Mouse (Mus musculus): ENCODE results near the gene Fam219b. TPM values are rescaled to one million over a fixed set of nuclear protein-coding genes. Genes with fewer than 3 reads are reported as not detected.
A peak's percentile ranks its signal among the peaks of the same experiment; 100 is the strongest.

Gene Fam219b
- polyA plus RNA-seq, 1 experiment, result 20.9 TPM

DNA sequence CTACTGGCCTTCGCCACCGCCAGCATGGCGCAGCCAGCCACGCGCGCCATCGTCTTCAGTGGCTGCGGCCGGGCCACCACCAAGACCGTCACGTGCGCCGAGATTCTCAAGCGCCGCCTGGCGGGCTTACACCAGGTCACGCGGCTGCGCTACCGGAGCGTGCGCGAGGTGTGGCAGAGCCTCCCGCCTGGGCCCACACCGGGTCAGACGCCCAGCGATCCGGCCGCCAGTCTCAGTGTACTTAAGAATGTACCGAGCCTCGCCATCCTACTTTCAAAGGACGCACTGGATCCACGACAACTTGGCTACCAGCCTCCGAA, 33.0 kb upstream of the Fam219b start:
- H3K79me2 ChIP-seq (ENCODE audit: control insufficient read depth, insufficient read depth), result no peaks in the 10 kb centered on the region
- no peak overlapping the region for H3ac ChIP-seq (ENCODE audit: control insufficient read depth, insufficient read length, low read depth)
- no peak overlapping the region for H3K4me3 ChIP-seq (ENCODE audit: insufficient read depth, poor library complexity, severe bottlenecking)
- H3K36me3 ChIP-seq (ENCODE audit: control insufficient read depth, insufficient read depth), result no peaks in the 10 kb centered on the region
- H3K79me3 ChIP-seq (ENCODE audit: low read depth), result no peaks in the 10 kb centered on the region
- peaks cover 4% of the 10 kb centered on the region for H3K27me3 ChIP-seq (ENCODE audit: control insufficient read depth, insufficient read depth, insufficient read length)
- no peak for TF ChIP-seq FOSL1 (IDR thresholded peaks at IDR 0.05; ENCODE audit: insufficient read depth, low read length, poor library complexity, severe bottlenecking)
- no peak for TF ChIP-seq CTCF (IDR thresholded peaks at IDR 0.05; ENCODE audit: control insufficient read depth, insufficient read depth, insufficient read length)
- no peak for TF ChIP-seq MYOG (IDR thresholded peaks at IDR 0.05; ENCODE audit: control insufficient read depth, extremely low read depth, insufficient read length)
- TF ChIP-seq CEBPB (IDR thresholded peaks at IDR 0.05; ENCODE audit: low read depth), result no peak
- no peak for TF ChIP-seq MAX (IDR thresholded peaks at IDR 0.05)
- no peak for TF ChIP-seq USF1 (IDR thresholded peaks at IDR 0.05; ENCODE audit: low read depth)
- no peak for TF ChIP-seq MYOD1 (IDR thresholded peaks at IDR 0.05; ENCODE audit: control insufficient read depth, insufficient read length, low read depth)

DNA sequence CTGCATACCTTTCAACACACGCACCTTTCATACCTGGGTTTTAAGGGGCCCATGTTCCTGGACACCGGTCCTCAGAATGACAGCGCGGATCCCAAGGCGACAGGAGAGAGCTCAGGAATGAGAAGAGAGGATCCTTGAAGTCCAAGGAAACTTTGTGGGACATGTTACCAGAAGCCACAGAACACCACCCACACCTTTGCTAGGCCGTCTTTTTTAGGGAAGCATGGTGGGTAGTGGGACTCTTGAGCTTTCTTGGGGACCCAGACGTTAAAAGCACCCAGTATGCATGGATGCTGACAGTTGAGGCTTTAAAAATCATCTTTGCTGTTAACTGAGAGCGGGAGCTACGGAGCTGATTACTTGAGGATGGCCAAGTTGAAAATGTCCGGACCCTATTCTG, 32.4 kb upstream of the Fam219b start:
- Histone ChIP-seq H3K79me2 (ENCODE audit: control insufficient read depth, insufficient read depth) (no peaks in the 10 kb centered on the region), H3K27me3 (ENCODE audit: control insufficient read depth, insufficient read depth, insufficient read length) (peaks cover 4% of the 10 kb centered on the region), H3K36me3 (ENCODE audit: control insufficient read depth, insufficient read depth) (no peaks in the 10 kb centered on the region), H3ac (ENCODE audit: control insufficient read depth, insufficient read length, low read depth) (no peak overlapping the region), H3K4me3 (ENCODE audit: insufficient read depth, poor library complexity, severe bottlenecking) (no peak overlapping the region), H3K79me3 (ENCODE audit: low read depth) (no peaks in the 10 kb centered on the region)
- TF ChIP-seq CEBPB (IDR thresholded peaks at IDR 0.05; ENCODE audit: low read depth), result no peak
- no peak for TF ChIP-seq FOSL1 (IDR thresholded peaks at IDR 0.05; ENCODE audit: insufficient read depth, low read length, poor library complexity, severe bottlenecking)
- no peak for TF ChIP-seq USF1 (IDR thresholded peaks at IDR 0.05; ENCODE audit: low read depth)
- TF ChIP-seq MYOD1 (IDR thresholded peaks at IDR 0.05; ENCODE audit: control insufficient read depth, insufficient read length, low read depth), result no peak
- TF ChIP-seq CTCF (IDR thresholded peaks at IDR 0.05; ENCODE audit: control insufficient read depth, insufficient read depth, insufficient read length), result no peak
- TF ChIP-seq MYOG (IDR thresholded peaks at IDR 0.05; ENCODE audit: control insufficient read depth, extremely low read depth, insufficient read length), result no peak
- TF ChIP-seq MAX (IDR thresholded peaks at IDR 0.05), result no peak

DNA sequence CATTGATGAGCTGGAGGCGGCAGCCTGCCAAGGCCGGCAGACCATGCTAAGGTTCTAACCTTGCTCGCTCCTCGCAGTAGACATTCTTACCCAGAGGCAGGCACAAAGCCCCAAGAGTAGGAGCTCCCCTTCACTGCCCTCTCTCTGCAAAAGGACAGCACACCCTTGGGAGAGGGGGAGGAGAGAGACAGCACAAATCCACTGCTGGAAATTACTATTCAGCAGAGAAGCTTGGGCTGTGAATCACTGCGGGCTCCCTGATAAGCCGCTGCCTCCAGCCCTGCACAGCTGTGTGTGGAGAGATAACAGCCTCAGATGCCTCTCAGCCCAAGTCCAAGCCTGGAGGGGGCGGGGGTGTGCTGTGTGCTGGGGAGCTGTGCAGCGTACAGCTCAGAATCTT, 31.6 kb upstream of the Fam219b start:
- Histone ChIP-seq H3K79me2 (ENCODE audit: control insufficient read depth, insufficient read depth) (no peaks in the 10 kb centered on the region), H3K36me3 (ENCODE audit: control insufficient read depth, insufficient read depth) (no peaks in the 10 kb centered on the region), H3K79me3 (ENCODE audit: low read depth) (no peaks in the 10 kb centered on the region), H3K27me3 (ENCODE audit: control insufficient read depth, insufficient read depth, insufficient read length) (peaks cover 4% of the 10 kb centered on the region), H3ac (ENCODE audit: control insufficient read depth, insufficient read length, low read depth) (no peak overlapping the region), H3K4me3 (ENCODE audit: insufficient read depth, poor library complexity, severe bottlenecking) (no peak overlapping the region)
- no peak for TF ChIP-seq FOSL1 (IDR thresholded peaks at IDR 0.05; ENCODE audit: insufficient read depth, low read length, poor library complexity, severe bottlenecking)
- TF ChIP-seq MAX (IDR thresholded peaks at IDR 0.05), result no peak
- TF ChIP-seq MYOD1 (IDR thresholded peaks at IDR 0.05; ENCODE audit: control insufficient read depth, insufficient read length, low read depth), result peak; percentile 83

DNA sequence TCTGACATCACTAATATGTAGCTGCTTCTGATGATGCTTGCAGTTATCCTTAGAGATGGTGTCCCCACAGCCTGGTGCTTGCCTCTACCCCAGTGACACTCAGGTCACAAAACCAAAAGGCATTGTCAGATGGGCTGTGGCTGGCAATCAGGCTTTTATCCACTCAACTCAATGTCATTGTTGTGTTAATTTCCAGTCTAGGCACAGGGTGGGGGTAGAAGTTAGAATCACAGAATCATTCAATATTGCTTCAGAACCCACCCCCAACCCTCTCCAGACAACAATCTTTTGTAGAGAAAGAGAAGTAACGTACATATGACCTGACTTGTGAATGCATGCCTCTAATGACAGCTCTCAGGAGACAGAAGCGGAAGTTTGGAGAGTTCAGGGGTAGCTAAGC, 26.8 kb upstream of the Fam219b start:
- TF ChIP-seq MAX (IDR thresholded peaks at IDR 0.05), result no peak
- TF ChIP-seq FOSL1 (IDR thresholded peaks at IDR 0.05; ENCODE audit: insufficient read depth, low read length, poor library complexity, severe bottlenecking), result no peak
- no peak for TF ChIP-seq USF1 (IDR thresholded peaks at IDR 0.05; ENCODE audit: low read depth)
- TF ChIP-seq MYOD1 (IDR thresholded peaks at IDR 0.05; ENCODE audit: control insufficient read depth, insufficient read length, low read depth), result no peak
- TF ChIP-seq CTCF (IDR thresholded peaks at IDR 0.05; ENCODE audit: control insufficient read depth, insufficient read depth, insufficient read length), result no peak
- TF ChIP-seq MYOG (IDR thresholded peaks at IDR 0.05; ENCODE audit: control insufficient read depth, extremely low read depth, insufficient read length), result no peak
- no peak for TF ChIP-seq CEBPB (IDR thresholded peaks at IDR 0.05; ENCODE audit: low read depth)
- H3K4me3 ChIP-seq (ENCODE audit: insufficient read depth, poor library complexity, severe bottlenecking), result no peak overlapping the region
- no peak overlapping the region for H3ac ChIP-seq (ENCODE audit: control insufficient read depth, insufficient read length, low read depth)
- peaks cover 4% of the 10 kb centered on the region for H3K27me3 ChIP-seq (ENCODE audit: control insufficient read depth, insufficient read depth, insufficient read length)
- H3K36me3 ChIP-seq (ENCODE audit: control insufficient read depth, insufficient read depth), result no peaks in the 10 kb centered on the region
- no peaks in the 10 kb centered on the region for H3K79me2 ChIP-seq (ENCODE audit: control insufficient read depth, insufficient read depth)
- no peaks in the 10 kb centered on the region for H3K79me3 ChIP-seq (ENCODE audit: low read depth)

DNA sequence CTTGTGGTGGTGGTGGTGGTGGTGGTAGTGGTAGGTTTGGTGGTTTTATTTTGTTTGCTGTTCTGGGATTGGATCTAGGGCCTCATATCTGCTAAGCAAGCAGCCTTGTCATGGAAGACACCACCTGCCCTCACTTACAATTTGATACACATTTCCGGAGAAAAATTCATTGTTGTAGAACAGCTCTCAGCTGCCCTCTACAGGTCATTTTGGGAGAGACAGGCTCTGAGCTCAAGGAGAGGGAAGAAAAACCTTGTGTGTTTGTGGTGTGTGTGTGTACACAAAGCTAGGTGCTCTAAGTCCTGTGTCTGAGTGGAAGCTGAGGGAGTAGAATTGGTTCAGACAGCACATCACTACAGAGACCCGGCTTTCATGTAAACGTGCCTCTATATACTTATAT, 20.2 kb upstream of the Fam219b start:
- H3K27me3 ChIP-seq (ENCODE audit: control insufficient read depth, insufficient read depth, insufficient read length), result peaks cover 4% of the 10 kb centered on the region
- H3K36me3 ChIP-seq (ENCODE audit: control insufficient read depth, insufficient read depth), result no peaks in the 10 kb centered on the region
- no peak for TF ChIP-seq CEBPB (IDR thresholded peaks at IDR 0.05; ENCODE audit: low read depth)
- TF ChIP-seq MYOG (IDR thresholded peaks at IDR 0.05; ENCODE audit: control insufficient read depth, extremely low read depth, insufficient read length), result no peak
- TF ChIP-seq USF1 (IDR thresholded peaks at IDR 0.05; ENCODE audit: low read depth), result no peak
- TF ChIP-seq MAX (IDR thresholded peaks at IDR 0.05), result no peak
- TF ChIP-seq MYOD1 (IDR thresholded peaks at IDR 0.05; ENCODE audit: control insufficient read depth, insufficient read length, low read depth), result no peak
- TF ChIP-seq FOSL1 (IDR thresholded peaks at IDR 0.05; ENCODE audit: insufficient read depth, low read length, poor library complexity, severe bottlenecking), result no peak
- no peak for TF ChIP-seq CTCF (IDR thresholded peaks at IDR 0.05; ENCODE audit: control insufficient read depth, insufficient read depth, insufficient read length)
- H3ac ChIP-seq (ENCODE audit: control insufficient read depth, insufficient read length, low read depth), result no peak overlapping the region
- H3K79me3 ChIP-seq (ENCODE audit: low read depth), result peaks cover 7% of the 10 kb centered on the region
- no peak overlapping the region for H3K4me3 ChIP-seq (ENCODE audit: insufficient read depth, poor library complexity, severe bottlenecking)
- peaks cover 10% of the 10 kb centered on the region for H3K79me2 ChIP-seq (ENCODE audit: control insufficient read depth, insufficient read depth)

DNA sequence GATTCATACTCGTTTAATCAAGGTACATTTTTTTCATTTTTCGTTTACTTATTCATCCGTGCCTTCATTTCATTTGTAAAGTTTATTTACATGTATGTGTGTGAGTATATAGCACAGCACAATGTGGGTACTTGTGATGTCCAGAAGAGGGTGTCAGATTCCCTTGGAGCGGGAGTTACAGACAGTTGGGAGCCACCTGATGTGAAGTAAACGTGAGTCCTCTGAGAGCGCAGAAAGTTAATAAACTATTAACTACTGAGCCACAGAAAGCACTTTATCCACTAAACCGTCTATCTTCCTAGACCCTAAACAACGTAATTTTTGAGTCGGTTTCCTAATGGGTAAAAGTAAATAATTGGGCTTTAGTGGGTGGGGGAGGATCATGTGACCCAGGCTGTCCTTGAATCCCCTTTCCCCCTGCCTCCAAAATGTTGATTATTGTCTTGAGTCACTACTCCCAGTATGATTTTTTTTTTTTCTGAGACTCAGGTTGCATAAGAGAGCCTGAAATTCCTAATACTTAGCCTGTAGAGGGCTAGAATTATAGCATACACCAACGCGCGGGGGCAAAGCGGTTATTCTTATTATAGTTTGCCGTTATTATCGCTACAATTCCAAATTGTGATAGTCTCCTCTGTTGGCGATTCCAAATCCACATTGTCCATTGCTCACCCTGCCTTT, 16.8 kb upstream of the Fam219b start:
- Histone ChIP-seq H3K27me3 (ENCODE audit: control insufficient read depth, insufficient read depth, insufficient read length) (no peaks in the 10 kb centered on the region), H3K79me3 (ENCODE audit: low read depth) (peaks cover 40% of the 10 kb centered on the region), H3K79me2 (ENCODE audit: control insufficient read depth, insufficient read depth) (peaks cover 44% of the 10 kb centered on the region), H3ac (ENCODE audit: control insufficient read depth, insufficient read length, low read depth) (no peak overlapping the region), H3K36me3 (ENCODE audit: control insufficient read depth, insufficient read depth) (no peaks in the 10 kb centered on the region), H3K4me3 (ENCODE audit: insufficient read depth, poor library complexity, severe bottlenecking) (peak overlapping the region; percentile 64)
- TF ChIP-seq FOSL1 (IDR thresholded peaks at IDR 0.05; ENCODE audit: insufficient read depth, low read length, poor library complexity, severe bottlenecking) (no peak), USF1 (IDR thresholded peaks at IDR 0.05; ENCODE audit: low read depth) (peak; percentile 50)

All from C2C12 (cell line).